Mouse (Mus musculus): ENCODE data around the gene Plekhm3. TPM values are rescaled to one million over a fixed set of nuclear protein-coding genes. Genes with fewer than 3 reads are reported as not detected.

Plekhm3 gene
- polyA plus RNA-seq, 1 experiment = 10.5 TPM

DNA sequence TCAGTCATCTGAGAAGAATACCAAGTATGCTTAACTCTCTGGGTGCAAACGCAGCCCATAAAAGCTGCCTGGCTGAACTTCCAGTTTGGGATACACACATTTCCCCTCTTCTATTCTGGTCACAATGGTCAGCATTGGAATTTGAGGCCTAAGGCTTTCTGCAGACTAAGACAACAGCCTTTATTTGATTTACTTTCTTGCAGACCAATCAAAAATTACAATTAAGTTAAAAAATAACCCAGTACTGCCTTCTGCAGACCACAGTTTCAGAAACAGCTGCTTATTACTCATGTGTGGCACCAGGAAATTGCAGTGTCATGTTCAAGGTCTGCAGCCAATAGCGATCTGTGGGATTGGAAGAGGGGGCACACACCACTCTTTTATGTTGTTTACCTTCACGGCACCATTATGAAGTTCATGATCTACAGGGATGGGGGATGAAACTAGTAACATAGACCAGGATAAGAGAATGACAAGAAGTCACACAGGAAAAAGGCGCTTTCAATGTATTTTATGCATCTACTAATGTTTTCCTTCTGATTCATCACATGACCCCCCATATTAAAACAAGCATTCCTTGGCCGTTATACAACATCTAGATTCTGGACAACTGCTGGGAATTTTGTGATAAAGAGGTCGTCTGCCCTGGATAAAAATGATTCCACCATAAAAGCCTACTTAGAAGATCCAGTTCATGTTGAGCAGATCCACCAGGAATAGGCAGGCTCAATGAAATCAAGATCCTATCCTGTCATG is 130.1 kb downstream of the Plekhm3 start:
- DNase-seq = no peak
- no peaks in the 10 kb centered on the region for H3K4me1 ChIP-seq (ENCODE audit: control insufficient read depth, insufficient read depth, low read length)
- 60% methylated on average over 6 of the region's 6 CpGs for WGBS
- no peak for TF ChIP-seq CTCF (IDR thresholded peaks at IDR 0.05; ENCODE audit: insufficient read depth, low read length)
- no peak for TF ChIP-seq POLR2A (IDR thresholded peaks at IDR 0.05; ENCODE audit: borderline replicate concordance, extremely low read depth, low read depth, low read length)
- H3K4me3 ChIP-seq (replicated peaks; ENCODE audit: extremely low read depth, low read depth, low read length) = no peak overlapping the region

DNA sequence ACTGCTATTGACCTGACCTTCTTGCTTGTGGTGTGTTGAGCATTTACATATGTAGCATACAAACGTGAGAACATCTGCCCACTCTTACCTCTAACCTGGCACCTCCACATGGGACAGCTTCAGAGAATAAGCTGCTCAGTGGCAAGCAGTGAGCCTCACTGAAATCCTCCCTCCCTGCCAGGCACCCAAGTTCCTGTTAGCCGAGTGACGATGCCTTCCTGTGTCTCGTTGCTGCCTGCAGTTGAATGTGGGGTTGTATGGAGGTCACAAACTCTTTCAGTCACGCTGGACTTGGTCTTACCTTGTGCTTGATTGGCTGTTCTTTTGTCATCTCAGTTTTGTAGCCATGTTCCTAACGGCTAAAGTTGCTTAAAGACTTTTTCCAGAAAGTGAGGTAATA is 133.1 kb downstream of the Plekhm3 start:
- TF ChIP-seq POLR2A (IDR thresholded peaks at IDR 0.05; ENCODE audit: borderline replicate concordance, extremely low read depth, low read depth, low read length) (no peak), CTCF (IDR thresholded peaks at IDR 0.05; ENCODE audit: insufficient read depth, low read length) (no peak)
- Histone ChIP-seq H3K4me1 (ENCODE audit: control insufficient read depth, insufficient read depth, low read length) (no peaks in the 10 kb centered on the region), H3K4me3 (replicated peaks; ENCODE audit: extremely low read depth, low read depth, low read length) (no peak overlapping the region)
- no peak for DNase-seq
- 41% methylated on average over 6 of the region's 6 CpGs for WGBS

DNA sequence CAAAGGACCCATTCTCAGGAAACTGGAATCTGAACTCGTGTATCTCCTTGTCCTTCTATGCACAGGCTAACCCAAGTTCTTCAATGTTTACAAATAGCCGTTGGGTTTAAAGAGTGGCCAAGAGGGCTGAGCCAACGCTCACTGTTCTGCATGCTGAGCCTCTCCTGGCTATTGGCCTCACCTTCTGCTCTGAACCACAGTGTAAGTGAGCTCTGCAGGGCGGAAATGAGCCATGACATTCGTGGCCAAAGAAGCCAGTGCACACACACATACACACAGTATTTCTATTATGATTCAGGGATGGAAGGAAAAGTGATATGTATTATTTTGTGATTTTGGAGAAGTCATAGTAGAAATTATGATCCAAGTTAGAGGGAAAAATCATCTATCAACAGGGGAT is 138.9 kb downstream of the Plekhm3 start:
- TF ChIP-seq POLR2A (IDR thresholded peaks at IDR 0.05; ENCODE audit: borderline replicate concordance, extremely low read depth, low read depth, low read length) (no peak), CTCF (IDR thresholded peaks at IDR 0.05; ENCODE audit: insufficient read depth, low read length) (no peak)
- no peaks in the 10 kb centered on the region for H3K4me1 ChIP-seq (ENCODE audit: control insufficient read depth, insufficient read depth, low read length)
- 66% methylated on average over 5 of the region's 5 CpGs for WGBS
- no peak overlapping the region for H3K4me3 ChIP-seq (replicated peaks; ENCODE audit: extremely low read depth, low read depth, low read length)
- no peak for DNase-seq

DNA sequence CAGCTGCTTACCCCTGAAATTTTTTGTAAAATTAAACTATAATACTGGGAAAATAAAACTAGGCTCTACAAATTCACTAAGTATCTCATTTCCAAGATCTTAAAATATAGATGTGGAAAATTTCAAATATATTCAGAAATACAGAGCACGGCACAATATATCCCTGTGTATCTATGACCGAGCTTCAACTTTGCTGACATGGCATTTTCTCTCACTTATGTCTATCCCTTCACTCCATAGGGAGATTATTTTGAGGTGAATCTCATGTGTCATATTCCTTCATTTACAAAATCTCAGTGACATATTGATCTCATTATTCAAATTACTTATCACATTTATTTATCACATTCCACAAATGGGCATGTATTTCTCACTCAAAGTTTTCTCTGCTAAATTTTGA is 143.4 kb downstream of the Plekhm3 start:
- no peak for DNase-seq
- TF ChIP-seq POLR2A (IDR thresholded peaks at IDR 0.05; ENCODE audit: borderline replicate concordance, extremely low read depth, low read depth, low read length) = no peak
- WGBS = 99% methylated on average over 2 of the region's 2 CpGs
- H3K4me3 ChIP-seq (replicated peaks; ENCODE audit: extremely low read depth, low read depth, low read length) = no peak overlapping the region
- H3K4me1 ChIP-seq (ENCODE audit: control insufficient read depth, insufficient read depth, low read length) = peaks cover 3% of the 10 kb centered on the region; the same call in 1 of the 2 replicates

DNA sequence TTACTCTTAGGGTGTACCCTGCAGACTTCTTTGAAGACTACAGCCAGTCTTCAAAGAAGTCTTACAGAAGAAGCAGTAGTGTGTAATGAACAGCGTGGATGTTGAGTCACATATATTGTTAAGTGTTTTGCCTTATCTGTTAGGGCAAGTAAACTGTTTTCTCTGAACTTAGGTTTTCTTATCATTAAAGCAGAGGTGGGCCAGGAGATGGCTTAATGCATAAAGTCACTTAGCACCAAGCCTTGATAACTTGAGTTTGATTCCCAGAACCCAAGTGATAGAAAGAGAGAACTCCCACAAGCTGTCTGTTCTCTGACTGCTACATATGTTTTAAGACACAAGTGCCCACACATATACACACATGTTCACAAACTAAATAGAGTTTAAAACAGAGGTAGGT is 144.7 kb downstream of the Plekhm3 start:
- TF ChIP-seq CTCF (IDR thresholded peaks at IDR 0.05; ENCODE audit: insufficient read depth, low read length) = no peak
- no peak for TF ChIP-seq POLR2A (IDR thresholded peaks at IDR 0.05; ENCODE audit: borderline replicate concordance, extremely low read depth, low read depth, low read length)
- no peak for DNase-seq
- 100% methylated on average over 1 of the region's 1 CpGs for WGBS
- Histone ChIP-seq H3K4me3 (replicated peaks; ENCODE audit: extremely low read depth, low read depth, low read length) (no peak overlapping the region), H3K4me1 (ENCODE audit: control insufficient read depth, insufficient read depth, low read length) (peaks cover 3% of the 10 kb centered on the region; the same call in 1 of the 2 replicates)

DNA sequence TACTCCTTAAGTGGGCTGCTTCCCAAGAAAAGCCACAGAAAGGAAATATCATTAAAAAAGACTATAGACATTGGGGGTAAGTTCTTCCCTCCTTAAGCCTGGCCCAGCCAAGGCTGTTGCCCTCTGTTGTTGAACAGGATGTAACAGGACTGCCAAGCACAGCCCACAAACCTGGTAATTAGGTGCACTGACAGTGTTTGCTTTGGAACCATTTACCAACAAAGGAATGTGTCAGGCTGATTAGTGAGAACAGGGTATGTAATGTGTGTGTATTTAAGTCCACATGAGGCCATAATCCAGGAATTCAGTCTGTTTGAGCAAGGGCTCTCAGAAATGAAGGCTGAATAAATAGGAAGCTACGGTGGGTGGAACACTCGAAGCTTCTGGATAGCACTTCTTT is 147.5 kb downstream of the Plekhm3 start:
- peak; percentile 46 for DNase-seq
- 48% methylated on average over 2 of the region's 2 CpGs for WGBS
- no peak for TF ChIP-seq CTCF (IDR thresholded peaks at IDR 0.05; ENCODE audit: insufficient read depth, low read length)
- no peak for TF ChIP-seq POLR2A (IDR thresholded peaks at IDR 0.05; ENCODE audit: borderline replicate concordance, extremely low read depth, low read depth, low read length)
- H3K4me1 ChIP-seq (ENCODE audit: control insufficient read depth, insufficient read depth, low read length) = peaks cover 3% of the 10 kb centered on the region; the same call in 1 of the 2 replicates
- no peak overlapping the region for H3K4me3 ChIP-seq (replicated peaks; ENCODE audit: extremely low read depth, low read depth, low read length)

DNA sequence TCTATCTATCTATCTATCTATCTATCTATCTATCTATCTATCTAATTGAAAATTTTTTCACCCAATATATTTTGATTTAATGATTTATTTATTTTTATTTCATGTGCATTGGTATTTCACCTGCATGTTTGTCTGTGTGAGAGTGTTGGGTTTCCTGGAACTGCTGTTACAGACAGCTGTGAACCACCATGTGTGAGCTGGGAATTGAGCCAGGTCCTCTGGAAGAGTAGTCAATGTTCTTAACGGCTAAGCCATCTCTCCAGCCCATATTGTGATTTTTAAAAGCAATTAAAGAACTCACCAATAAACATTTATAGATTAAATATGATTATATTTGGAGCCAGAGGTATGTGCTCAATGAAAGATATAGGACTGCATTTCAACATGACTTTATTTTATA is 148.9 kb downstream of the Plekhm3 start:
- TF ChIP-seq CTCF (IDR thresholded peaks at IDR 0.05; ENCODE audit: insufficient read depth, low read length) (no peak), POLR2A (IDR thresholded peaks at IDR 0.05; ENCODE audit: borderline replicate concordance, extremely low read depth, low read depth, low read length) (no peak)
- no peak overlapping the region for H3K4me3 ChIP-seq (replicated peaks; ENCODE audit: extremely low read depth, low read depth, low read length)
- 36% methylated on average over 1 of the region's 1 CpGs for WGBS
- DNase-seq = no peak
- peaks cover 3% of the 10 kb centered on the region; the same call in 1 of the 2 replicates for H3K4me1 ChIP-seq (ENCODE audit: control insufficient read depth, insufficient read depth, low read length)

DNA sequence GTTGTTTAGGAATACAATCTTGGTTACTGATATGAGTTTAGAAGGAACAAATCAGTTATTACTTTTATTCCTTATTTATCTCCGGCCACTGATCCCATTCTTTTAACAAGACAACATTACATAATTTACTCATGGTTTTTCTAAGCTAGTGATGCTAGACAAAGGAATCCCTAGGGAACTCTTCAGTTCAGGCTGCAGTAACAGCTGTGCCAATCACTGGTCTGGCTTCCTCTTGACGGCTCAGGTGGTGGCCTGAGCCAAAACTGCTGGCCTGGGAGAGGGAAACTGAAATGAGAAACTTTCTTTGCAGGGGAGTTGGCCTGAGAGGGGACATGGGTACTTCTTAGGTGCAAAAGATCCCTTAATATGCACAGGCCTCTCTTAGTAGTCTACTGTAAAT is 151.4 kb downstream of the Plekhm3 start:
- no peak for DNase-seq
- TF ChIP-seq CTCF (IDR thresholded peaks at IDR 0.05; ENCODE audit: insufficient read depth, low read length) (no peak), POLR2A (IDR thresholded peaks at IDR 0.05; ENCODE audit: borderline replicate concordance, extremely low read depth, low read depth, low read length) (no peak)
- Histone ChIP-seq H3K4me3 (replicated peaks; ENCODE audit: extremely low read depth, low read depth, low read length) (no peak overlapping the region), H3K4me1 (ENCODE audit: control insufficient read depth, insufficient read depth, low read length) (peaks cover 7% of the 10 kb centered on the region; the same call in 1 of the 2 replicates)
- 63% methylated on average over 2 of the region's 2 CpGs for WGBS

DNA sequence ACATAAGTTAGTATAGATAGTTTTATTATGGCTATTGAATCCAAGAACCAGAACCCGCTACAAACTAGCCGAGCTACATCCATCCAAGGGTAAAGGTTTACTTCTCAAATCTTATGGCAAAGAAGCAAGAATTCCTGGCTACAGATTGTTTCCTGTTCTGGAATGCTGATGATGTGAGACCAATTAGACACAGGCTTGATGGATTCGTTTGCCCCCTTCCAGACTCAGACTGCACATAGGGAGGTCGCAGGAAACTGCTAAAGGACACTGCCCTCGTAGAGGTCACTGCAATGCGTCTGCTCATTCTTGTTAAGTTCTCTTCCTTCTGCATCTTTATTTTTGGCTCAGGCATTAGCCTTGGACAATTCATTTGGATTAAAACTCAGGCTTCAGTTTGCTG is 154.0 kb downstream of the Plekhm3 start:
- no peak for TF ChIP-seq CTCF (IDR thresholded peaks at IDR 0.05; ENCODE audit: insufficient read depth, low read length)
- no peak for TF ChIP-seq POLR2A (IDR thresholded peaks at IDR 0.05; ENCODE audit: borderline replicate concordance, extremely low read depth, low read depth, low read length)
- no peak for DNase-seq
- WGBS = 47% methylated on average over 6 of the region's 6 CpGs
- H3K4me1 ChIP-seq (ENCODE audit: control insufficient read depth, insufficient read depth, low read length) = peaks cover 3% of the 10 kb centered on the region; the same call in 1 of the 2 replicates
- no peak overlapping the region for H3K4me3 ChIP-seq (replicated peaks; ENCODE audit: extremely low read depth, low read depth, low read length)

DNA sequence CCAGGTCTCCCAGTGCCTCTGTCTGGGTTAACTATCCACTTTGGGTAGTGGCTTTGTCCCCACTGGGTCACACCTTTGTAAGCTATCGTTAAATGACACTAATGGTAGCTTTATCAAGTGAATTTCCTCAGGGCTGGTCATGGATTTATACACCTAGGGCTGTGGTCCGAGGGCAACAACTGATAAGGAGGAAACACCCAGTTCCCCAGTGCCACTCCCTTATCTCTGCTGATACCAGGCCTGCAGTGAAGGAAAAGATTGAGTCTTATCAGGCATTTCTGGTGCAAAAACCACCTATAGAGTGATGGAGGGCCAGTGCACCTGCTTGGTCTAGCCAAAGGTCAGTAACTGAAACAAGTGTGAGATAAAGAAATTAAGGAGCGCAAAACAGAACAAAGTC is 159.0 kb downstream of the Plekhm3 start:
- no peak overlapping the region for H3K4me3 ChIP-seq (replicated peaks; ENCODE audit: extremely low read depth, low read depth, low read length)
- 68% methylated on average over 3 of the region's 3 CpGs for WGBS
- no peak for TF ChIP-seq POLR2A (IDR thresholded peaks at IDR 0.05; ENCODE audit: borderline replicate concordance, extremely low read depth, low read depth, low read length)
- TF ChIP-seq CTCF (IDR thresholded peaks at IDR 0.05; ENCODE audit: insufficient read depth, low read length) = no peak
- H3K4me1 ChIP-seq (ENCODE audit: control insufficient read depth, insufficient read depth, low read length) = peaks cover 11% of the 10 kb centered on the region
- no peak for DNase-seq

All from lung, adult 2 months (tissue).